1 mouse cellular context compared by ENCODE assay signal in genomic region chr19:8718357-8718756, GRCm38 (mm10).
A peak's percentile ranks its signal among the peaks of the same experiment; 100 is the strongest.
TF ChIP-seq lines count a peak whose summit lies in the region.

No protein-coding gene starts in this region.

TF ChIP-seq in MEL, 35 proteins besides CTCF, POLR2A, EP300 and RAD21:
- no peak for TF ChIP-seq NRF1 (IDR thresholded peaks at IDR 0.05; ENCODE audit: insufficient read depth, low read depth, low read length, poor library complexity, severe bottlenecking)
- no peak for TF ChIP-seq POLR2AphosphoS5 (IDR thresholded peaks at IDR 0.05; ENCODE audit: borderline replicate concordance, low read depth, low read length)
- TF ChIP-seq JUND (IDR thresholded peaks at IDR 0.05; ENCODE audit: low read depth, low read length): no peak
- TF ChIP-seq TAL1 (IDR thresholded peaks at IDR 0.05; ENCODE audit: low read length): no peak
- TF ChIP-seq KAT2A (conservative IDR thresholded peaks at IDR 0.05; ENCODE audit: low read depth, low read length): no peak
- peak; percentile 29; the same call in 1 of the 2 replicates for TF ChIP-seq SMC3 (IDR thresholded peaks at IDR 0.05; ENCODE audit: low read depth, low read length)
- TF ChIP-seq NELFE (IDR thresholded peaks at IDR 0.05; ENCODE audit: low read depth, low read length): no peak
- TF ChIP-seq ZMIZ1 (IDR thresholded peaks at IDR 0.05; ENCODE audit: low read depth, low read length): no peak
- peak; percentile 37 for TF ChIP-seq SIN3A (IDR thresholded peaks at IDR 0.05; ENCODE audit: low read length)
- no peak for TF ChIP-seq TCF12 (IDR thresholded peaks at IDR 0.05; ENCODE audit: low read depth, low read length)
- 0 out of 2 replicates have a peak, but pooled peaks have one; percentile 26 for TF ChIP-seq MAX (IDR thresholded peaks at IDR 0.05; ENCODE audit: low read length)
- TF ChIP-seq ZNF384 (IDR thresholded peaks at IDR 0.05; ENCODE audit: low read depth, low read length): peak; percentile 85
- TF ChIP-seq E2F4 (IDR thresholded peaks at IDR 0.05; ENCODE audit: borderline replicate concordance, low read depth, low read length): no peak
- no peak for TF ChIP-seq ZC3H11A (IDR thresholded peaks at IDR 0.05; ENCODE audit: low read depth, low read length)
- no peak for TF ChIP-seq BHLHE40 (IDR thresholded peaks at IDR 0.05; ENCODE audit: borderline replicate concordance, low read depth, low read length)
- no peak for TF ChIP-seq ZKSCAN1 (IDR thresholded peaks at IDR 0.05; ENCODE audit: low read depth, low read length)
- no peak for TF ChIP-seq ELF1 (IDR thresholded peaks at IDR 0.05; ENCODE audit: low read depth, low read length)
- no peak for TF ChIP-seq HCFC1 (IDR thresholded peaks at IDR 0.05; ENCODE audit: low read depth, low read length)
- no peak for TF ChIP-seq MXI1 (IDR thresholded peaks at IDR 0.05; ENCODE audit: low read depth, low read length)
- TF ChIP-seq CHD2 (IDR thresholded peaks at IDR 0.05; ENCODE audit: low read length): no peak
- TF ChIP-seq MYC (IDR thresholded peaks at IDR 0.05; ENCODE audit: low read depth, low read length): no peak
- TF ChIP-seq UBTF (IDR thresholded peaks at IDR 0.05; ENCODE audit: borderline replicate concordance, insufficient read depth, low read depth, low read length): no peak
- TF ChIP-seq POLR2AphosphoS2 (IDR thresholded peaks at IDR 0.05; ENCODE audit: low read length): no peak
- TF ChIP-seq CHD1 (IDR thresholded peaks at IDR 0.05; ENCODE audit: low read depth, low read length): no peak
- no peak for TF ChIP-seq USF1 (IDR thresholded peaks at IDR 0.05; ENCODE audit: low read depth, low read length)
- TF ChIP-seq MAFK (IDR thresholded peaks at IDR 0.05; ENCODE audit: borderline replicate concordance, low read depth, low read length): no peak
- no peak for TF ChIP-seq USF2 (IDR thresholded peaks at IDR 0.05; ENCODE audit: borderline replicate concordance in 1 of 2, insufficient read depth in 1 of 2, low read depth in 1 of 2, low read length in 2 of 2)
- TF ChIP-seq ETS1 (IDR thresholded peaks at IDR 0.05; ENCODE audit: low read depth, low read length): no peak
- TF ChIP-seq GATA1 (IDR thresholded peaks at IDR 0.05; ENCODE audit: low read depth, low read length): no peak
